Mouse (Mus musculus) olfactory bulb, adult 2 months (tissue): ENCODE data around the gene Mdc1.

Experiments used
- CTCF ChIP-seq: fragments of 200-500 bp; IDR thresholded peaks from 2 replicates; pipeline ENCODE4 v1.5.1; 2012; ENCODE audit warnings: low read depth, mild to moderate bottlenecking, low read length, moderate library complexity; ENCODE audit not compliant: insufficient read depth
- POLR2A ChIP-seq: fragments of 200-500 bp; IDR thresholded peaks from 2 replicates; pipeline ENCODE4 v1.6.1; 2012; ENCODE audit warnings: mild to moderate bottlenecking, low read depth, low read length, moderate library complexity; ENCODE audit not compliant: insufficient read depth

- TF ChIP-seq POLR2A, result no peak
- no peak for TF ChIP-seq CTCF
Observed at GRCm38 (mm10) chr17:35833894-35834293, 7.4 kb upstream of the Mdc1 start.
